Mouse (Mus musculus): ENCODE results near the gene Cdkl3. TPM values are rescaled to one million over a fixed set of nuclear protein-coding genes. Genes with fewer than 3 reads are reported as not detected.

Gene Cdkl3
- total RNA-seq (2021) = 1 to 10 TPM; 1.6 to 2.5 TPM
- long read RNA-seq, experiment 1, partial matches to known transcripts = 0 of 3 reads
- long read RNA-seq, experiment 1, other reads (novel, unspliced or antisense) = 3 of 3 reads
- long read RNA-seq, experiment 2, partial matches to known transcripts = 1 of 7 reads
- long read RNA-seq, experiment 2, other reads (novel, unspliced or antisense) = 5 of 7 reads

GRCm38 (mm10) chr11:52003772-52004528 lies at the start of gene Cdkl3:
Cdkl3 (plus strand) TSS chr11:52004221.
- DNase-seq = peak; percentile 85 to 94
- intact Hi-C loops (cut with DNase I) = loop anchor here (5.0 kb wide), 2 partner anchors 93 to 147 kb away; partner anchors contain the start of genes Jade2 and Ppp2ca

- intact Hi-C loops (cut with DNase I) = no loop called here
- no peak for DNase-seq
Observed at GRCm38 (mm10) chr11:51956112-51956511, 47.9 kb upstream of the Cdkl3 start.

GRCm38 (mm10) chr11:51957760-51958159 lies 46.3 kb upstream of the Cdkl3 start:
- DNase-seq = no peak
- intact Hi-C loops (cut with DNase I) = no loop called here

DNA sequence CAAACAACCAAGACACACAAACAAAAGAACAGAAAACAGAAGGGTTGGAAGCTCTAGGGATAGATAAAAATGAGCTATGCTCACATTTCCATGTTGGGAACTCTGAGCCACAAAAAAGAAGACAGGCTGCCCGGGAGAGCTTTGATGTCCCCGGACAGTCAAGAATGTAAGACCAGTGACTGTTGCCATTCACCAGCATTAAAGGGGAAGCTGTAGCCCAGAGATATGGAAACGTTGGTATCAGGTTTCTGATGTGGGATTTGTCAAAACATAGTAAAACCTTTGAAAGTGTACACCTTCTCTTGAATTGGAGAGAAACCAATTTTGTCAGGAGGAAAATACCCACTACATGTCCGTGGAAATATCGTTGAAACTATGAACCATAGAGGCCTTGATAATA lies 44.5 kb upstream of the Cdkl3 start:
- intact Hi-C loops (cut with DNase I) = no loop called here
- no peak for DNase-seq

DNA sequence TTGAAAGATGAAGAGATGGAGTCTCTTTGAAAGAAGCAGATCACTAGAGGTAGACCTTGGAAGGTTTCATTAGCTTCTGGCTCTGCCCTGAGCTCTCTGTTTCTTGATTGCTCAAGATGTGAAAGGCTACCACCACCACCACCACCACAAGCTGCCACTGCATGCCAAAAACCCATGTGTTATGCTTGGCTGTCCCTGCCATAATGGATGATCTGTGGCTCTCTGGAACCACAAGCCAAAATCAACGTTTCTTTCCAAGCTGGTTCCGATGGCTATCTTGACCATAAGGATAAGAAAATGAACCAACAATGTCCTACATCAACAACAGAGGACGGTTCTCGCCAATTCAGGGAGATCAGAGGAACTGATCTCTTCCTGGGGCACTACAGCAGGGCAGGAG lies 44.0 kb upstream of the Cdkl3 start:
- intact Hi-C loops (cut with DNase I) = no loop called here
- DNase-seq = no peak

DNA sequence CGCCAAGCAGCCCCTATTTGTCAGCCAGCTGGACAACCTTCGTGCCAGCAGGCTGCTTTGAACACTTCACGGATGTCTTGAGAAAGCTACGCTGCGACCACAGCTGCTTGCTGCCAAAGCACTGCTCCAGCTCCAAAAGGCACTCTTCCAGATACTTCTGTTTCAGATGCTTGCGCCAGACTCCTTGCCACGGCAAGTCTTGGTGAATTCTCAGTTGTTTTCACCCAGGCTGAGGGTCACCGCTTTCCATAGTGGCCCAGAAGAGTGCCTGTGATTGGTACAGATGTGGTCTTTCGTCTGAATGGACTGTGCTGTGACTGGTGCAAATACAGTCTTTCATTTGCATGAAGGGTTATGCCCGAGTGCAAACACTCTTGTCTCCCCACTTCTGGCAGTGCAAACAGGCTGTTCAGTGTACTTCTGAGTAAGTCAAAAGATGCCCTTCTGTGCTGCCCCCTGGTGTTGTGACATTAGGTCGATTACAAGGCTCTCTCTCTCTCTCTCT lies 43.0 kb upstream of the Cdkl3 start:
- intact Hi-C loops (cut with DNase I) = no loop called here

GRCm38 (mm10) chr11:51961761-51962160 lies 42.3 kb upstream of the Cdkl3 start:
- DNase-seq = no peak
- intact Hi-C loops (cut with DNase I) = no loop called here

More for the DNA sequence above, 43.0 kb upstream of the Cdkl3 start:
- DNase-seq = no peak

GRCm38 (mm10) chr11:51962277-51962676 lies 41.7 kb upstream of the Cdkl3 start:
- no peak for DNase-seq
- intact Hi-C loops (cut with DNase I) = no loop called here

GRCm38 (mm10) chr11:51966651-51967050 lies 37.4 kb upstream of the Cdkl3 start:
- intact Hi-C loops (cut with DNase I) = loop anchor here (2.0 kb wide), 2 partner anchors 112 to 146 kb away; no protein-coding TSS in a partner anchor
- no peak for DNase-seq

DNA sequence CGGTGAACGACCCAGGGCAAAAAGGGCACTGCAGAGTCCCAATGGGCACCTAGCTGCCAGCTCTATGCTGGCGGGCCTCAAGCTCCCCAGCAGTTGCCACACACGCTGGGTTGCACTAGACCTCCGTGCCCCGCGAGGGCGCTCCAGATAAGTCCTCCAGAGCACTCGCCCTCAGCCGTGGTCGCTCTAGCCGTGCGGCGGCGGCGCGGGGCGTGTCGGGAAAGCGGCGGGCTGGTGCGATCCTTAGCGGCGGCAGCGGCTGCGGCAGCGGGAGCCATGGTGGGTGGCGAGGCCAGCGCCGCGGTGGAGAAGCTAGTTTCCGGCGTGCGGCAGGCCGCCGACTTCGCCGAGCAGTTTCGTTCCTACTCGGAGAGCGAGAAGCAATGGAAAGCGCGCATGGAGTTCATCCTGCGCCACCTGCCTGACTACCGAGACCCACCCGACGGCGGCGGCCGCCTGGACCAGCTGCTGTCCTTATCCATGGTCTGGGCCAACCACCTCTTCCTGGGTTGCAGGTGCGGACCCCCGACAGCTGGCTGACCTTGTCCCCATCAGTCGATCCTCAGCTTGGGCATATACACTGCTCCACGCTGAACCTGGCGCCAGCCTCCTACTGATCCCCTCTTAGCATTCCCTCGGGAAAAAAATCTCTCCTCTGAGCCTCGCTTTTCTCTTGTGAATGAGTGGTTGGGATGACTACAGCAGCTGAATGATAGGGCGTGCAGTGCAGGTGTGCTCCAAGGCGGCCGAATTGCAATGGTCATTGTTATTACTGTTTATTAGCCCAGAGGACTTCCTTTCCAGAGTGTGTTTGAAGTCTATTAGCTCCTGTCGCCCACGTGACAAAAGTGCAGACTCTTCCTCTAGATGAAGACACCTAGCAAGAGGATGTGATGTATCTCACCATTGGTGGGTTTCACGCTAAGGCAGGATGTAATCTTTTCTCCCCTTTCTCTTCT lies 36.3 kb upstream of the Cdkl3 start, which contains the start of gene Cdkn2aipnl:
TSS of gene Cdkn2aipnl (plus strand) at position 219 of the 959 bp plus-strand sequence.
- intact Hi-C loops (cut with DNase I) = loop anchor here (2.0 kb wide), 2 partner anchors 113 to 147 kb away; no protein-coding TSS in a partner anchor
- peak; percentile 96 for DNase-seq

- intact Hi-C loops (cut with DNase I) = no loop called here
- DNase-seq = no peak
Observed at GRCm38 (mm10) chr11:51968896-51969295, 35.1 kb upstream of the Cdkl3 start.

GRCm38 (mm10) chr11:51969511-51969910 lies 34.5 kb upstream of the Cdkl3 start:
- DNase-seq = no peak
- intact Hi-C loops (cut with DNase I) = no loop called here

- no peak for DNase-seq
- intact Hi-C loops (cut with DNase I) = no loop called here
Observed at GRCm38 (mm10) chr11:51971644-51972043, 32.4 kb upstream of the Cdkl3 start.

GRCm38 (mm10) chr11:51999611-52000289 lies 4.3 kb upstream of the Cdkl3 start:
- DNase-seq = peak; percentile 71 to 79
- intact Hi-C loops (cut with DNase I) = loop anchor here (5.0 kb wide), 2 partner anchors 98 to 142 kb away; partner anchors contain the start of genes Jade2 and Ppp2ca

DNA sequence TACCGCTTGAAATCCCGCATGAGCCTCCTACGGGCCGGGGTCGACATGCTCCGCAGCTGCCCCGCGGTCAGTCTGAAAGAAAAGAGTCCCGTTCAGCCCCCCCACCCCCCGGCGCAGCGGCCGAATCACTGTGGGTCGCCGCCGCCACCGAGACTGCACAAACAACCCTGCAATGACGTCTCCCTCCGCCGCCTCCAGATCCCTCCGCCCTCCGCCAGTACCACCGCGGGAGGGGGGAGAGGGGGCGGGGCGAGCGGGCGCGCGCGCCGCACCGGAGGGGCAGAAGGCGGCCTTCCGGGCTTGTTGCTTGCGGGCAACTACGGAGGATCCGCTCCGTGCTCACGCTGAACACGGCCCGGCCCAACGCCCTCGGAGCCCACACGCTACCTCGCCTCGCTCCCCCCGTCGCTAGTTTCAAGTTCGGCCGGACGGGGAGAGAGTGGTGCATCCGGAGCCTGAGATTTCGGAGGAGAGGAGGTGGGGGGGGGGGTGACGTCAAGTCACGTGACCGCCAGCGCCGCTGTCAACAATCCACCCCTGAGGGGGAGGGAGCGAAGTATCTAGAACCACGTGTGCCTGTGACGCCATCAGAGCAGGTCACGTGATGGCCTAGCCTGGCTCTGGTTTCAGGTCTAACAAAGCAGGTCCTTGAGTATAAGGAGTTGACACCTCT lies 3.6 kb upstream of the Cdkl3 start, which contains the start of gene Ube2b:
TSS of gene Ube2b (minus strand) at position 473 of the 673 bp plus-strand sequence.
- intact Hi-C loops (cut with DNase I) = loop anchor here (5.0 kb wide), 2 partner anchors 97 to 143 kb away; partner anchors contain the start of genes Jade2 and Ppp2ca
- peak; percentile 92 for DNase-seq

GRCm38 (mm10) chr11:52001341-52001740 lies 2.7 kb upstream of the Cdkl3 start:
- no peak for DNase-seq

GRCm38 (mm10) chr11:52001861-52002260 lies 2.2 kb upstream of the Cdkl3 start:
- intact Hi-C loops (cut with DNase I) = loop anchor here (5.0 kb wide), 2 partner anchors 95 to 145 kb away; partner anchors contain the start of genes Jade2 and Ppp2ca
- DNase-seq = no peak

More at GRCm38 (mm10) chr11:52001341-52001740, 2.7 kb upstream of the Cdkl3 start:
- intact Hi-C loops (cut with DNase I) = loop anchor here (5.0 kb wide), 2 partner anchors 96 to 144 kb away; partner anchors contain the start of genes Jade2 and Ppp2ca

DNA sequence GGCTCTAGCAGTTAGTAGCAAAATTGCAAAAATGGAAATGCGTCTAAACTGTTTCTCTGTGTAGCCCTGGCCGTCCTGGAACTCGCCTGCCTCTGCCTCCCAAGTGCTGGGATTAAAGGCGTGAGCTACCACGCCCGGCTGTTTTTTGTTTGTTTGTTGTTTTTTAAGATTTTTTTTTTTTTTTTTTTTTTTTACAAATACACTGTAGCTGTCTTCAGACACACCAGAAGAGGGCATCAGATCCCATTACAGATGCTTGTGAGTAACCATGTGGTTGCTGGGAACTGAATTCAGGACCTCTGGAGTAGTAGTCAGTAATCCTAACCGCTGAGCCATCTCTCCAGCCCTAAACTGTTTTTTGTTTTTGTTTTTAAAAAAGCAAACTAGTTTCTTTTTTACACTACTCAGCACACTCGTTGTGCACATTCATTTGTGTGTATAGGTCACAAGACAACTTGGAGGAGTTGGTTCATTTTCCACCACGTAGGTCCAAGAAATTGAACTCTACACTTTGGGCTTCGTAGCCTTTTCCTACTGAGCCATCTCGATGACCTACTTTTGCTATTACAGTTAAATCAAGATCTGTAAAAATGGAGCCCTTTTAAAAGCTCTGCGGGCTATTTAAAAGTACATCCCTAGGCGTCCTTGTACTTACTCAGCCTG lies 1.0 kb upstream of the Cdkl3 start:
- DNase-seq = no peak
- intact Hi-C loops (cut with DNase I) = loop anchor here (5.0 kb wide), 2 partner anchors 94 to 146 kb away; partner anchors contain the start of genes Jade2 and Ppp2ca
